Mouse (Mus musculus) adipose tissue, adult 10 weeks (tissue): ENCODE data around the gene Insc. TPM values are rescaled to one million over a fixed set of nuclear protein-coding genes. Genes with fewer than 3 reads are reported as not detected.

Experiments
- polyA plus RNA-seq: library from polyadenylated mRNA; stranded (reverse); fragments of 350-450 nt; fragmentation: Illumina TruSeq; extraction: RNeasy Lipid Tissue Mini Kit (QIAGEN cat#74804); gene quantifications from one replicate; pipeline ENCODE4 v1.2.3, GENCODE M21; 2014; ENCODE audit warnings: low read depth, low replicate concordance

The Insc gene
- polyA plus RNA-seq: 0.61 TPM

GRCm38 (mm10) chr7:114743022-114743780 is at the start of gene Insc:
Gene Insc, plus strand, starts transcription at chr7:114743694.

GRCm38 (mm10) chr7:114718300-114718699 is 25.2 kb upstream of the Insc start, which contains the start of gene Calcb:
Gene Calcb, plus strand, starts transcription at chr7:114718643.

Other genes starting within 250 kb of the Insc start
- gene Cyp2r1, start 180.7 kb upstream of the Insc start, polyA plus RNA-seq: 5.2 TPM
- 1.7 TPM for gene Calca, start 107.3 kb upstream of the Insc start, polyA plus RNA-seq
- gene Calcb, start 25.1 kb upstream of the Insc start, polyA plus RNA-seq: not detected